Mouse (Mus musculus) cortical plate, adult 2 months (tissue): Measurements from ENCODE around the gene Gm10681.
"Not testable (repeated sequence)": the region's sequence is repeated elsewhere in the genome, so short reads cannot be mapped to it uniquely, and the experiment has no call there.

Source experiments
- CTCF ChIP-seq: fragments of 200-500 bp; IDR thresholded peaks from 2 replicates; pipeline ENCODE4 v1.5.1; 2011; ENCODE audit warnings: mild to moderate bottlenecking, control low read depth, low read length; ENCODE audit not compliant: insufficient read depth; ENCODE audit errors: extremely low read depth
- POLR2A ChIP-seq: fragments of 200-500 bp; IDR thresholded peaks from 2 replicates; pipeline ENCODE4 v1.6.1; 2011; ENCODE audit warnings: mild to moderate bottlenecking, low read length, control low read depth; ENCODE audit not compliant: insufficient read depth; ENCODE audit errors: extremely low read depth

DNA sequence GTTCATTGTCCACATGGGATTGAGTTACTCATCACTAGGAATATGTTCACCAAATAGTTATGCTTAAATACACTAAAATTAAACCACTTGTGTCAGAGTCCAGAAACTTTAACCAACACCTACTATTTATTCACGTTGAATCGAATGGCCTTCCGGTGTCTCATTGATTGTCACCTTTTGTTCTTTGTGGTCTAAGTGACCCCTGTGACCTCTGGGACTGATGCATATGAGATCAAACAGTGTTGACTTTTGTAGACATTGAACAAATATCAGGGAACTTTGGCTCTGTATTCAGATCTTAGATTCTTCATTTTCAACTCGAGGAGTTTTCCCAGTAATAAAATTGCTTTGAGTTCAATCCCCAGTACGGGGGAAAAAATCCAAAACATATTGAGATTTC, 27.9 kb downstream of the Gm10681 start:
- TF ChIP-seq CTCF, POLR2A: not testable (repeated sequence)
